Mouse (Mus musculus) liver, embryonic 15.5 days (tissue): ENCODE data around the gene Grin2c. TPM values are rescaled to one million over a fixed set of nuclear protein-coding genes. Genes with fewer than 3 reads are reported as not detected.

ENCODE experiments used
- ATAC-seq: fragments of 200-750 bp; cut with Nextera tagmentation; 2 replicates; pipeline ENCODE4 v1.8.0; 2017; ENCODE audit warnings: moderate number of reproducible peaks, mild to moderate bottlenecking, moderate library complexity; ENCODE audit not compliant: insufficient read depth
- H3K27ac ChIP-seq: fragments of 300-500 bp; sonication (generic); replicated peaks from 2 replicates; pipeline ENCODE4 v1.5.1; 2015; ENCODE audit warnings: mild to moderate bottlenecking, inconsistent platforms
- H3K27me3 ChIP-seq: fragments of 300-500 bp; sonication (generic); 2 replicates; pipeline ENCODE4 v1.6.1; 2015; ENCODE audit warnings: mild to moderate bottlenecking, inconsistent platforms
- H3K36me3 ChIP-seq: fragments of 300-500 bp; sonication (generic); replicated peaks from 2 replicates; pipeline ENCODE4 v1.6.1; 2015; ENCODE audit warnings: moderate library complexity, mild to moderate bottlenecking, inconsistent platforms
- H3K4me1 ChIP-seq: fragments of 300-500 bp; sonication (generic); replicated peaks from 2 replicates; pipeline ENCODE4 v1.6.1; 2015; ENCODE audit warnings: inconsistent platforms
- H3K4me2 ChIP-seq: fragments of 300-500 bp; sonication (generic); 2 replicates; pipeline ENCODE4 v1.6.1; 2015; ENCODE audit warnings: moderate library complexity, mild to moderate bottlenecking, inconsistent platforms
- H3K4me3 ChIP-seq: fragments of 300-500 bp; sonication (generic); replicated peaks from 2 replicates; pipeline ENCODE4 v1.5.1; 2015; ENCODE audit warnings: mild to moderate bottlenecking, inconsistent platforms
- H3K9ac ChIP-seq: fragments of 300-500 bp; sonication (generic); 2 replicates; pipeline ENCODE4 v1.6.1; 2015; ENCODE audit warnings: moderate library complexity, mild to moderate bottlenecking, inconsistent platforms
- H3K9me3 ChIP-seq: fragments of 300-500 bp; sonication (generic); replicated peaks from 2 replicates; pipeline ENCODE4 v1.6.1; 2016; ENCODE audit warnings: inconsistent platforms
- WGBS: fragments of 180-500 bp; shearing (Covaris S2); methylation state at CpG from one replicate; pipeline ENCODE4 v1.1.7; 2015; ENCODE audit warnings: mixed read lengths; ENCODE audit not compliant: insufficient replicate concordance; 5-methylcytosine and 5-hydroxymethylcytosine counted together
- polyA plus RNA-seq: library from polyadenylated mRNA; unstranded; fragments of >200 nt; fragmentation: Nextera tagmentation; extraction: Ambion mirVana; gene quantifications from 2 replicates; pipeline ENCODE4 v1.2.1, GENCODE M21; 2015

The Grin2c gene
- polyA plus RNA-seq, 1 experiment from 2014 or later = 0.05 TPM

- no peaks in the 10 kb centered on the region for H3K27me3 ChIP-seq
- H3K9me3 ChIP-seq = no peaks in the 10 kb centered on the region
- no peak overlapping the region for H3K4me3 ChIP-seq
- no peaks in the 10 kb centered on the region for H3K36me3 ChIP-seq
- peaks cover 33% of the 10 kb centered on the region for H3K4me1 ChIP-seq
- peak overlapping the region; percentile 19; the same call in 1 of the 2 replicates for H3K27ac ChIP-seq
- ATAC-seq = peak; percentile 36; the same call in 1 of the 2 replicates
- 0 out of 2 replicates have a peak overlapping the region, but pooled peaks have one; percentile 0 for H3K4me2 ChIP-seq
- no peak overlapping the region for H3K9ac ChIP-seq
- WGBS = 32% methylated on average over 9 of the region's 9 CpGs
Measured at GRCm38 (mm10) chr11:115219263-115219662, 47.8 kb downstream of the Grin2c start.

- no peaks in the 10 kb centered on the region for H3K27me3 ChIP-seq
- 51% methylated on average over 18 of the region's 18 CpGs for WGBS
- no peak overlapping the region for H3K4me3 ChIP-seq
- peaks cover 24% of the 10 kb centered on the region for H3K4me1 ChIP-seq
- H3K36me3 ChIP-seq = no peaks in the 10 kb centered on the region
- ATAC-seq = no peak
- no peak overlapping the region for H3K27ac ChIP-seq
- no peak overlapping the region for H3K9ac ChIP-seq
- no peak overlapping the region for H3K4me2 ChIP-seq
- H3K9me3 ChIP-seq = no peaks in the 10 kb centered on the region
Measured at GRCm38 (mm10) chr11:115217439-115218410, 49.3 kb downstream of the Grin2c start.

- no peak overlapping the region for H3K4me2 ChIP-seq
- 50% methylated on average over 5 of the region's 5 CpGs for WGBS
- no peak for ATAC-seq
- no peaks in the 10 kb centered on the region for H3K9me3 ChIP-seq
- no peak overlapping the region for H3K27ac ChIP-seq
- no peak overlapping the region for H3K9ac ChIP-seq
- no peaks in the 10 kb centered on the region for H3K36me3 ChIP-seq
- H3K4me1 ChIP-seq = peaks cover 30% of the 10 kb centered on the region
- H3K4me3 ChIP-seq = no peak overlapping the region
- H3K27me3 ChIP-seq = no peaks in the 10 kb centered on the region
Measured at GRCm38 (mm10) chr11:115215123-115215522, 51.9 kb downstream of the Grin2c start.

GRCm38 (mm10) chr11:115212116-115212515 is 54.9 kb downstream of the Grin2c start:
- no peaks in the 10 kb centered on the region for H3K9me3 ChIP-seq
- no peaks in the 10 kb centered on the region for H3K36me3 ChIP-seq
- no peak overlapping the region for H3K9ac ChIP-seq
- no peak overlapping the region for H3K27ac ChIP-seq
- no peak overlapping the region for H3K4me3 ChIP-seq
- H3K27me3 ChIP-seq = no peaks in the 10 kb centered on the region
- peaks cover 19% of the 10 kb centered on the region for H3K4me1 ChIP-seq
- WGBS = 59% methylated on average over 13 of the region's 13 CpGs
- no peak overlapping the region for H3K4me2 ChIP-seq
- peak; percentile 23; the same call in 1 of the 2 replicates for ATAC-seq

GRCm38 (mm10) chr11:115209958-115210357 is 57.1 kb downstream of the Grin2c start:
- H3K27me3 ChIP-seq = no peaks in the 10 kb centered on the region
- no peak overlapping the region for H3K4me2 ChIP-seq
- H3K36me3 ChIP-seq = peaks cover 11% of the 10 kb centered on the region; the same call in 1 of the 2 replicates
- no peak overlapping the region for H3K27ac ChIP-seq
- H3K4me3 ChIP-seq = no peak overlapping the region
- peaks cover 19% of the 10 kb centered on the region for H3K4me1 ChIP-seq
- no peaks in the 10 kb centered on the region for H3K9me3 ChIP-seq
- no peak overlapping the region for H3K9ac ChIP-seq
- 72% methylated on average over 7 of the region's 7 CpGs for WGBS
- ATAC-seq = no peak

GRCm38 (mm10) chr11:115208776-115209732 is 58.0 kb downstream of the Grin2c start:
- Histone ChIP-seq H3K4me1 (peaks cover 19% of the 10 kb centered on the region), H3K36me3 (peaks cover 13% of the 10 kb centered on the region; the same call in 1 of the 2 replicates), H3K4me3 (no peak overlapping the region), H3K27me3 (no peaks in the 10 kb centered on the region), H3K27ac (no peak overlapping the region), H3K9ac (no peak overlapping the region), H3K9me3 (no peaks in the 10 kb centered on the region), H3K4me2 (no peak overlapping the region)
- WGBS = 62% methylated on average over 25 of the region's 25 CpGs
- 0 out of 2 replicates have a peak, but pooled peaks have one; percentile 8 for ATAC-seq

- no peak overlapping the region for H3K4me2 ChIP-seq
- H3K27me3 ChIP-seq = no peaks in the 10 kb centered on the region
- H3K9ac ChIP-seq = no peak overlapping the region
- peaks cover 19% of the 10 kb centered on the region for H3K4me1 ChIP-seq
- no peak overlapping the region for H3K27ac ChIP-seq
- no peaks in the 10 kb centered on the region for H3K9me3 ChIP-seq
- WGBS = 77% methylated on average over 12 of the region's 12 CpGs
- H3K4me3 ChIP-seq = no peak overlapping the region
- no peak for ATAC-seq
- peaks cover 18% of the 10 kb centered on the region; the same call in 1 of the 2 replicates for H3K36me3 ChIP-seq
Measured at GRCm38 (mm10) chr11:115208126-115208525, 58.9 kb downstream of the Grin2c start.

GRCm38 (mm10) chr11:115202756-115203155 is 64.3 kb downstream of the Grin2c start:
- Histone ChIP-seq H3K9me3 (no peaks in the 10 kb centered on the region), H3K9ac (no peak overlapping the region), H3K4me3 (no peak overlapping the region), H3K36me3 (peaks cover 47% of the 10 kb centered on the region; the same call in 1 of the 2 replicates), H3K27ac (no peak overlapping the region), H3K4me1 (no peaks in the 10 kb centered on the region), H3K4me2 (no peak overlapping the region), H3K27me3 (no peaks in the 10 kb centered on the region)
- 84% methylated on average over 9 of the region's 9 CpGs for WGBS
- ATAC-seq = no peak

GRCm38 (mm10) chr11:115202316-115202715 is 64.7 kb downstream of the Grin2c start:
- Histone ChIP-seq H3K4me2 (no peak overlapping the region), H3K4me1 (no peaks in the 10 kb centered on the region), H3K36me3 (peaks cover 47% of the 10 kb centered on the region; the same call in 1 of the 2 replicates), H3K4me3 (no peak overlapping the region), H3K9me3 (no peaks in the 10 kb centered on the region), H3K27me3 (no peaks in the 10 kb centered on the region), H3K9ac (no peak overlapping the region), H3K27ac (no peak overlapping the region)
- WGBS = 18% methylated on average over 12 of the region's 12 CpGs
- peak; percentile 45 for ATAC-seq

GRCm38 (mm10) chr11:115200520-115200919 is 66.5 kb downstream of the Grin2c start:
- no peak for ATAC-seq
- Histone ChIP-seq H3K4me2 (no peak overlapping the region), H3K27ac (no peak overlapping the region), H3K4me3 (no peak overlapping the region), H3K4me1 (peaks cover 8% of the 10 kb centered on the region; the same call in 1 of the 2 replicates), H3K36me3 (peaks cover 46% of the 10 kb centered on the region; the same call in 1 of the 2 replicates), H3K9ac (no peak overlapping the region), H3K27me3 (no peaks in the 10 kb centered on the region), H3K9me3 (no peaks in the 10 kb centered on the region)
- WGBS = 67% methylated on average over 4 of the region's 4 CpGs
